Mouse (Mus musculus) hindbrain, embryonic 15.5 days (tissue): ENCODE results near the gene Gm4177. TPM values are rescaled to one million over a fixed set of nuclear protein-coding genes. Genes with fewer than 3 reads are reported as not detected.
"Not testable (repeated sequence)": the region's sequence is repeated elsewhere in the genome, so short reads cannot be mapped to it uniquely, and the experiment has no call there.

Experiments used
- ATAC-seq: fragments of 200-750 bp; cut with Nextera tagmentation; 2 replicates; pipeline ENCODE4 v1.8.0; 2017; ENCODE audit warnings: low read depth, moderate number of reproducible peaks, moderate TSS enrichment; ENCODE audit not compliant: low FRiP score
- H3K27ac ChIP-seq: fragments of 300-500 bp; sonication (generic); replicated peaks from 2 replicates; pipeline ENCODE4 v1.5.1; 2015; ENCODE audit warnings: mild to moderate bottlenecking, inconsistent platforms
- H3K27me3 ChIP-seq: fragments of 300-500 bp; sonication (generic); 2 replicates; pipeline ENCODE4 v1.6.1; 2015; ENCODE audit warnings: control low read depth, inconsistent platforms
- H3K36me3 ChIP-seq: fragments of 300-500 bp; sonication (generic); 2 replicates; pipeline ENCODE4 v1.6.1; 2015; ENCODE audit warnings: control low read depth, inconsistent platforms
- H3K4me1 ChIP-seq: fragments of 300-500 bp; sonication (generic); replicated peaks from 2 replicates; pipeline ENCODE4 v1.6.1; 2015; ENCODE audit warnings: control low read depth, inconsistent platforms
- H3K4me2 ChIP-seq: fragments of 300-500 bp; sonication (generic); 2 replicates; pipeline ENCODE4 v1.6.1; 2015; ENCODE audit warnings: moderate library complexity, mild to moderate bottlenecking, inconsistent platforms
- H3K4me3 ChIP-seq: fragments of 300-500 bp; sonication (generic); 2 replicates; pipeline ENCODE4 v1.5.1; 2015; ENCODE audit warnings: mild to moderate bottlenecking, inconsistent platforms
- H3K9ac ChIP-seq: fragments of 300-500 bp; sonication (generic); 2 replicates; pipeline ENCODE4 v1.6.1; 2015; ENCODE audit warnings: inconsistent platforms
- H3K9me3 ChIP-seq: fragments of 300-500 bp; sonication (generic); 2 replicates; pipeline ENCODE4 v1.6.1; 2016; ENCODE audit warnings: control low read depth, inconsistent platforms
- WGBS: fragments of 180-500 bp; shearing (Covaris S2); methylation state at CpG from one replicate; pipeline ENCODE4 v1.1.7; 2015; 5-methylcytosine and 5-hydroxymethylcytosine counted together
- polyA plus RNA-seq: library from polyadenylated mRNA; unstranded; fragments of >200 nt; fragmentation: Nextera tagmentation; extraction: Ambion mirVana; gene quantifications from 2 replicates; pipeline ENCODE4 v1.2.1, GENCODE M21; 2015

Gm4177 gene
- not detected in 2 replicates for polyA plus RNA-seq

DNA sequence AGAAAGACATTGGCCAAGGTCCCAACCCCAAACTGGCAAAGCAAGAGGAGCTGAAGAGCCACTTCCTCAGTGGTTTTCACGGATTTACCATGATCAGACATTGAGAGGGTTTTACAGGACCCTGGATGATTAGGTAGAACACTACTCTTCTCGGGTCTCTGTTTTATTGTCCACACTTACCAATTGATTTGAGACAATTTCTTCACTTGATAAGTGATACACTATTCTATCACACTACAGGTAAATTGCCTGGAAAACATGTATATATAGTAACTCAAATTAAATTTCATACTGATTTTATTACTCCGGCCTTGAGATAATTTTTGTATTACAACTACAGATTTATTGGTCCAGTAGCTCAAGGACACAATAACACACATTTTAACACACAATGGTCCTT is at the start of gene Gm4177:
Gene Gm4177, minus strand, starts transcription at position 101 of the 400 bp plus-strand sequence.
- H3K27ac ChIP-seq, H3K9ac ChIP-seq, H3K4me3 ChIP-seq, H3K36me3 ChIP-seq, H3K4me1 ChIP-seq, ATAC-seq, H3K9me3 ChIP-seq, H3K4me2 ChIP-seq, H3K27me3 ChIP-seq: not testable (repeated sequence)
- no CpG with 5 or more reads among the region's 3 CpGs for WGBS

DNA sequence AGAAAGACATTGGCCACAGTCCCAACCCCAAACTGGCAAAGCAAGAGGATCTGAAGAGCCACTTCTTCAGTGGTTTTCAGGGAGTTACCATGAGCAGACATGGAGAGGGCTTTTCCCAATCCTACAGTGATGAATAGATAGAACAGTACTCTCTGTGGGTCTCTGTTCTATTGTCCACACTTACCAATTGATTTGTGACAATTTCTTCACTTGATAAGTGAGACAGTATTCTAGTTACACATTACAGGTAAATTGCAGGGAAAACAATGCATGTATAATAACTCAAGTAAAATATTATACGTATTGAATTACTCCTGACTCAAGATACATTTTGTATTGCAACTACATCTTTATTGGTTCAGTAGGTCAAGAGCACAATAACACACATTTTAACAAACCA is 47.6 kb upstream of the Gm4177 start, which contains the start of gene Gm5725:
Gene Gm5725, minus strand, starts transcription at position 101 of the 400 bp plus-strand sequence.
- H3K27me3 ChIP-seq, H3K4me1 ChIP-seq, H3K36me3 ChIP-seq, ATAC-seq, H3K4me3 ChIP-seq, H3K9me3 ChIP-seq, H3K4me2 ChIP-seq, H3K9ac ChIP-seq, H3K27ac ChIP-seq: not testable (repeated sequence)
- WGBS = no CpG with 5 or more reads among the region's 1 CpGs

DNA sequence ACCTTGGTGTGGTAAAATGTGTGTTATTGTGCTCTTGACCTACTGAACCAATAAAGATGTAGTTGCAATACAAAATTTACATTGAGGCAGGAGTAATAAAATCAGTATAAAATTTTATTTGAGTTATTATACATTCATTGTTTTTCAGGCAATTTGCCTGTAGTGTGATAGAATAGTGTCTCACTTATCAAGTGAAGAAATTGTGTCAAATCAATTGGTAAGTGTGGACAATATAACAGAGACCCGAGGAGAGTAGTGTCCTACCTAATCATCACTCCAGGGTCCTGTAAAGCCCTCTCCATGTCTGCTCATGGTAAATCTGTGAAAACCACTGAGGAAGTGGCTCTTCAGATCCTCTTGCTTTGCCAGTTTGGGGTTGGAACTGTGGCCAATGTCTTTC is 35.5 kb upstream of the Gm4177 start, which contains the start of gene Vmn1r135:
Gene Vmn1r135, plus strand, starts transcription at position 301 of the 400 bp plus-strand sequence.
- WGBS = no CpG with 5 or more reads among the region's 1 CpGs
- not testable (repeated sequence) for H3K27me3 ChIP-seq, ATAC-seq, H3K4me3 ChIP-seq, H3K9me3 ChIP-seq, H3K9ac ChIP-seq, H3K27ac ChIP-seq, H3K36me3 ChIP-seq, H3K4me2 ChIP-seq, H3K4me1 ChIP-seq

DNA sequence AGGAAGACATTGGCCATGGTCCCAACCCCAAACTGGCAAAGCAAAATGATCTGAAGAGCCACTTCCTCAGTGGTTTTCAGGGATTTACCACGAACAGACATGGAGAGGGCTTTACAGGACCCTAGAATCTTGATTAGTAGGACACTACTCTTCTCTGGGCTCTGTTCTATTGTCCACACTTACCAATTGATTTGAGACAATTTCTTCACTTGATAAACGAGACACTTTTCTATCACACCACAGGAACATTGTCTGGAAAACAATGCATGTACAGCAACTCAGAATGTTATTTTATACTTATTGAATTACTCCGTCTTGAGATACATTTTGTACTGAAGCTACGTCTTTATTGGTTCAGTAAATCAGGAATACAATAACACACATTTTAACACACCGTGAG is 35.2 kb downstream of the Gm4177 start, which contains the start of gene Gm4175:
Gene Gm4175, minus strand, starts transcription at position 101 of the 400 bp plus-strand sequence.
- H3K9ac ChIP-seq, ATAC-seq, H3K9me3 ChIP-seq, H3K36me3 ChIP-seq, H3K27ac ChIP-seq, H3K4me2 ChIP-seq, H3K4me3 ChIP-seq, H3K4me1 ChIP-seq, H3K27me3 ChIP-seq: not testable (repeated sequence)
- WGBS = no CpG with 5 or more reads among the region's 5 CpGs

Other genes with a start within 250 kb of the Gm4177 start
- not detected in 2 replicates for gene Vmn1r132, start 182.6 kb downstream of the Gm4177 start, polyA plus RNA-seq
- gene Gm4175, start 35.3 kb downstream of the Gm4177 start, polyA plus RNA-seq = not detected in 2 replicates
- gene Vmn1r135, start 35.6 kb upstream of the Gm4177 start, polyA plus RNA-seq = not detected in 2 replicates
- gene Gm5725, start 47.5 kb upstream of the Gm4177 start, polyA plus RNA-seq = not detected in 2 replicates
- not detected in 2 replicates for gene Gm5891, start 124.6 kb upstream of the Gm4177 start, polyA plus RNA-seq
- not detected in 2 replicates for gene Vmn1r137, start 197.9 kb upstream of the Gm4177 start, polyA plus RNA-seq
- gene Vmn1r138, start 232.2 kb upstream of the Gm4177 start, polyA plus RNA-seq = not detected in 2 replicates